Mouse (Mus musculus) midbrain, embryonic 14.5 days (tissue): ENCODE measurements around the gene Srsf9. TPM values are rescaled to one million over a fixed set of nuclear protein-coding genes. Genes with fewer than 3 reads are reported as not detected.
"Not testable (repeated sequence)": the region's sequence is repeated elsewhere in the genome, so short reads cannot be mapped to it uniquely, and the experiment has no call there.

ENCODE experiments used
- ATAC-seq: fragments of 200-750 bp; cut with Nextera tagmentation; 2 replicates; pipeline ENCODE4 v1.8.0; 2017; ENCODE audit warnings: moderate number of reproducible peaks, moderate library complexity; ENCODE audit not compliant: low FRiP score, low TSS enrichment
- DNase-seq: peaks from one replicate; pipeline ENCODE4 v3.0.0-alpha.2; 2015
- H3K27ac ChIP-seq: fragments of 300-500 bp; sonication (generic); replicated peaks from 2 replicates; pipeline ENCODE4 v1.5.1; 2014; ENCODE audit warnings: mild to moderate bottlenecking, low read depth, low read length, moderate library complexity
- H3K27me3 ChIP-seq: fragments of 300-500 bp; sonication (generic); 2 replicates; pipeline ENCODE4 v1.6.1; 2014; ENCODE audit warnings: low read length, control low read depth, mixed read lengths; ENCODE audit not compliant: control insufficient read depth, insufficient read depth
- H3K36me3 ChIP-seq: fragments of 300-500 bp; sonication (generic); 2 replicates; pipeline ENCODE4 v1.6.1; 2014; ENCODE audit warnings: low read length, control low read depth; ENCODE audit not compliant: control insufficient read depth, insufficient read depth
- H3K4me1 ChIP-seq: fragments of 300-500 bp; sonication (generic); 2 replicates; pipeline ENCODE4 v1.6.1; 2014; ENCODE audit warnings: mild to moderate bottlenecking, antibody characterized with exemption, low read length, control low read depth; ENCODE audit not compliant: control insufficient read depth, insufficient read depth
- H3K4me2 ChIP-seq: fragments of 300-500 bp; sonication (generic); 2 replicates; pipeline ENCODE4 v1.6.1; 2014; ENCODE audit warnings: mild to moderate bottlenecking, low read length, moderate library complexity
- H3K4me3 ChIP-seq: fragments of 300-500 bp; sonication (generic); replicated peaks from 2 replicates; pipeline ENCODE4 v1.5.1; 2014; ENCODE audit warnings: low read depth, low read length
- H3K9ac ChIP-seq: fragments of 300-500 bp; sonication (generic); replicated peaks from 2 replicates; pipeline ENCODE4 v1.6.1; 2014; ENCODE audit warnings: mild to moderate bottlenecking, low read length, moderate library complexity
- H3K9me3 ChIP-seq: fragments of 300-500 bp; sonication (generic); 2 replicates; pipeline ENCODE4 v1.6.1; 2016; ENCODE audit warnings: low read length, control low read depth, mixed read lengths; ENCODE audit not compliant: control insufficient read depth
- WGBS: fragments of 180-500 bp; shearing (Covaris S2); extraction: QIAGEN DNeasy Blood & Tissue Kit; methylation state at CpG from one replicate; pipeline ENCODE4 v1.1.7; 2014; 5-methylcytosine and 5-hydroxymethylcytosine counted together
- polyA plus RNA-seq: library from polyadenylated mRNA; unstranded; fragments of >200 nt; fragmentation: Nextera tagmentation; extraction: Ambion mirVana; gene quantifications from 2 replicates; pipeline ENCODE4 v1.2.1, GENCODE M21; 2014

Gene Srsf9
- polyA plus RNA-seq, 1 experiment from 2014 or later: 150 TPM

GRCm38 (mm10) chr5:115375436-115375835, 48.5 kb downstream of the Srsf9 start:
- Histone ChIP-seq H3K9me3 (no peaks in the 10 kb centered on the region), H3K27ac (0 out of 2 replicates have a peak overlapping the region, but pooled peaks have one; percentile 14), H3K4me2 (no peak overlapping the region), H3K36me3 (no peaks in the 10 kb centered on the region), H3K27me3 (no peaks in the 10 kb centered on the region), H3K9ac (no peak overlapping the region), H3K4me3 (no peak overlapping the region), H3K4me1 (peaks cover 12% of the 10 kb centered on the region; the same call in 1 of the 2 replicates)
- DNase-seq (no peak), ATAC-seq (no peak)
- WGBS: 87% methylated on average over 2 of the region's 2 CpGs

- H3K9me3 ChIP-seq, ATAC-seq, H3K4me1 ChIP-seq, H3K27me3 ChIP-seq, DNase-seq, H3K4me2 ChIP-seq, H3K36me3 ChIP-seq, H3K9ac ChIP-seq, H3K4me3 ChIP-seq, H3K27ac ChIP-seq: not testable (repeated sequence)
- 89% methylated on average over 2 of the region's 2 CpGs for WGBS
Measured at GRCm38 (mm10) chr5:115378882-115379281, 51.9 kb downstream of the Srsf9 start.

Other genes with a start within 250 kb of the Srsf9 start
- gene Gm10401, start 228.9 kb upstream of the Srsf9 start, polyA plus RNA-seq: 59.4 and 72.9 TPM in 2 replicates
- 13.8 and 14.6 TPM in 2 replicates for gene Acads, start 207.8 kb upstream of the Srsf9 start, polyA plus RNA-seq
- 29.1 and 37.2 TPM in 2 replicates for gene Unc119b, start 192.2 kb upstream of the Srsf9 start, polyA plus RNA-seq
- 14.6 and 18.6 TPM in 2 replicates for gene Mlec, start 169.0 kb upstream of the Srsf9 start, polyA plus RNA-seq
- gene Cabp1, start 132.8 kb upstream of the Srsf9 start, polyA plus RNA-seq: 6.6 and 6.9 TPM in 2 replicates
- gene Pop5, start 91.3 kb upstream of the Srsf9 start, polyA plus RNA-seq: 95.6 and 106 TPM in 2 replicates
- 96.5 and 122 TPM in 2 replicates for gene Rnf10, start 54.3 kb upstream of the Srsf9 start, polyA plus RNA-seq
- gene Coq5, start 47.5 kb upstream of the Srsf9 start, polyA plus RNA-seq: 49.6 and 50.0 TPM in 2 replicates
- 1,201 and 1,312 TPM in 2 replicates for gene Dynll1, start 26.2 kb upstream of the Srsf9 start, polyA plus RNA-seq
- 38.2 and 43.4 TPM in 2 replicates for gene Gatc, start 14.0 kb downstream of the Srsf9 start, polyA plus RNA-seq
- 48.4 and 50.1 TPM in 2 replicates for gene Triap1, start 14.0 kb downstream of the Srsf9 start, polyA plus RNA-seq
- gene Cox6a1, start 21.8 kb downstream of the Srsf9 start, polyA plus RNA-seq: 938 and 1,310 TPM in 2 replicates
- 71.6 and 101 TPM in 2 replicates for gene Msi1, start 102.4 kb downstream of the Srsf9 start, polyA plus RNA-seq
- gene Pla2g1b, start 139.1 kb downstream of the Srsf9 start, polyA plus RNA-seq: not detected in 2 replicates
- 23.8 and 25.9 TPM in 2 replicates for gene Sirt4, start 157.5 kb downstream of the Srsf9 start, polyA plus RNA-seq
- gene Pxn, start 179.5 kb downstream of the Srsf9 start, polyA plus RNA-seq: 10.9 and 11.3 TPM in 2 replicates
- gene Rplp0, start 232.3 kb downstream of the Srsf9 start, polyA plus RNA-seq: 1,038 and 1,071 TPM in 2 replicates
- 40.5 and 51.2 TPM in 2 replicates for gene Gcn1l1, start 238.1 kb downstream of the Srsf9 start, polyA plus RNA-seq